Mouse (Mus musculus) MEL (cell line): ENCODE measurements around the gene Antxr1.

ENCODE experiments used
- BHLHE40 ChIP-seq: IDR thresholded peaks from 2 replicates; pipeline ENCODE4 v1.6.1; 2012; ENCODE audit warnings: low read depth, mild to moderate bottlenecking, inconsistent platforms, low read length, improper control_type of control experiment, borderline replicate concordance
- POLR2A ChIP-seq, 2 experiments: IDR thresholded peaks; 2 replicates each; pipeline ENCODE4 v1.6.1; 2011 to 2012; ENCODE audit warnings: low read length in 2 of 2, mild to moderate bottlenecking in 2 of 2, control low read depth in 1 of 2, improper control_type of control experiment in 1 of 2, low read depth in 1 of 2, moderate library complexity in 1 of 2; ENCODE audit not compliant: control insufficient read depth in 1 of 2, insufficient read depth in 1 of 2, poor library complexity in 1 of 2

GRCm38 (mm10) chr6:87272202-87272601 lies 63.4 kb downstream of the Antxr1 start:
- TF ChIP-seq BHLHE40 (no peak), POLR2A (IDR thresholded peaks at IDR 0.05; ENCODE audit: control insufficient read depth in 1 of 2, insufficient read depth in 1 of 2, low read depth in 1 of 2, low read length in 2 of 2, poor library complexity in 1 of 2) (no peak)
